Mouse (Mus musculus) kidney, adult 11 months (tissue): Measurements from ENCODE around the gene Prrt1.

ENCODE experiments used
- DNase-seq: peaks from one replicate; pipeline ENCODE4 v3.0.0; 2022

Prrt1 gene

GRCm38 (mm10) chr17:34599891-34600290, 29.4 kb upstream of the Prrt1 start:
- DNase-seq = peak; percentile 8

GRCm38 (mm10) chr17:34601796-34602195, 27.5 kb upstream of the Prrt1 start:
- DNase-seq = peak; percentile 20

- peak; percentile 100 for DNase-seq
Measured at GRCm38 (mm10) chr17:34603375-34604060, 25.8 kb upstream of the Prrt1 start, which contains the start of gene Rnf5. Gene Rnf5, minus strand, starts transcription at chr17:34603690.

GRCm38 (mm10) chr17:34604061-34604508, 25.2 kb upstream of the Prrt1 start, which contains the start of gene Agpat1:
Gene Agpat1, plus strand, starts transcription at chr17:34604262.
- peak; percentile 100 for DNase-seq

- peak; percentile 91 for DNase-seq
Measured at GRCm38 (mm10) chr17:34604511-34605237, 24.7 kb upstream of the Prrt1 start.

- peak; percentile 96 for DNase-seq
Measured at GRCm38 (mm10) chr17:34605609-34606008, 23.7 kb upstream of the Prrt1 start.

- no peak for DNase-seq
Measured at GRCm38 (mm10) chr17:34606186-34607039, 22.9 kb upstream of the Prrt1 start.

- no peak for DNase-seq
Measured at GRCm38 (mm10) chr17:34607997-34608396, 21.3 kb upstream of the Prrt1 start.

GRCm38 (mm10) chr17:34611050-34611449, 18.3 kb upstream of the Prrt1 start:
- no peak for DNase-seq

- DNase-seq = no peak
Measured at GRCm38 (mm10) chr17:34613054-34613645, 16.2 kb upstream of the Prrt1 start.

GRCm38 (mm10) chr17:34613830-34614229, 15.5 kb upstream of the Prrt1 start:
- DNase-seq = no peak

GRCm38 (mm10) chr17:34615871-34616270, 13.5 kb upstream of the Prrt1 start, which contains the start of gene Egfl8:
Gene Egfl8, minus strand, starts transcription at chr17:34615971.
- DNase-seq = no peak

- peak; percentile 68 for DNase-seq
Measured at GRCm38 (mm10) chr17:34618999-34619398, 10.3 kb upstream of the Prrt1 start.

GRCm38 (mm10) chr17:34621006-34621405, 8.3 kb upstream of the Prrt1 start:
- no peak for DNase-seq

- DNase-seq = no peak
Measured at GRCm38 (mm10) chr17:34623161-34623560, 6.2 kb upstream of the Prrt1 start.

- no peak for DNase-seq
Measured at GRCm38 (mm10) chr17:34624981-34625380, 4.4 kb upstream of the Prrt1 start.

- DNase-seq = peak; percentile 44
Measured at GRCm38 (mm10) chr17:34626062-34626772, 3.1 kb upstream of the Prrt1 start.

GRCm38 (mm10) chr17:34626773-34627092, 2.6 kb upstream of the Prrt1 start:
- DNase-seq = peak; percentile 39

GRCm38 (mm10) chr17:34627093-34627942, 2.0 kb upstream of the Prrt1 start:
- DNase-seq = peak; percentile 91

GRCm38 (mm10) chr17:34627943-34628643, 1.2 kb upstream of the Prrt1 start, which contains the start of gene Ppt2:
Gene Ppt2, minus strand, starts transcription at chr17:34628510.
- DNase-seq = peak; percentile 70

- DNase-seq = no peak
Measured at GRCm38 (mm10) chr17:34628644-34628967, 727 bp upstream of the Prrt1 start.
